Mouse (Mus musculus) heart, embryonic 10.5 days (tissue): ENCODE results near the gene Scarb1. TPM values are rescaled to one million over a fixed set of nuclear protein-coding genes. Genes with fewer than 3 reads are reported as not detected.
"Not testable (repeated sequence)": the region's sequence is repeated elsewhere in the genome, so short reads cannot be mapped to it uniquely, and the experiment has no call there.

ENCODE experiments used
- DNase-seq: peaks from one replicate; pipeline ENCODE4 v3.0.0-alpha.2; 2017; ENCODE audit warnings: low spot score
- H3K27ac ChIP-seq: fragments of 300-500 bp; sonication (generic); 2 replicates; pipeline ENCODE4 v1.5.1; 2016; ENCODE audit warnings: mild to moderate bottlenecking
- H3K27me3 ChIP-seq: fragments of 300-500 bp; sonication (generic); 2 replicates; pipeline ENCODE4 v1.6.1; 2016; ENCODE audit warnings: mild to moderate bottlenecking; ENCODE audit not compliant: poor library complexity, insufficient read depth, severe bottlenecking
- H3K36me3 ChIP-seq: fragments of 300-500 bp; sonication (generic); 2 replicates; pipeline ENCODE4 v1.6.1; 2016; ENCODE audit warnings: mild to moderate bottlenecking, moderate library complexity
- H3K4me1 ChIP-seq: fragments of 300-500 bp; sonication (generic); 2 replicates; pipeline ENCODE4 v1.6.1; 2016; ENCODE audit warnings: mild to moderate bottlenecking
- H3K4me3 ChIP-seq: fragments of 300-500 bp; sonication (generic); 2 replicates; pipeline ENCODE4 v1.5.1; 2016; ENCODE audit warnings: mild to moderate bottlenecking, moderate library complexity
- H3K9me3 ChIP-seq: fragments of 300-500 bp; sonication (generic); 2 replicates; pipeline ENCODE4 v1.6.1; 2016; ENCODE audit warnings: mild to moderate bottlenecking, moderate library complexity
- WGBS: fragments of 180-500 bp; shearing (Covaris S2); methylation state at CpG from one replicate; pipeline ENCODE4 v1.1.7; 2016; 5-methylcytosine and 5-hydroxymethylcytosine counted together
- polyA plus RNA-seq: library from polyadenylated mRNA; unstranded; fragments of >200 nt; fragmentation: Nextera tagmentation; extraction: Ambion mirVana; gene quantifications from 2 replicates; pipeline ENCODE4 v1.2.1, GENCODE M21; 2016

Scarb1 gene
- polyA plus RNA-seq, result 73.1 and 94.3 TPM in 2 replicates

DNA sequence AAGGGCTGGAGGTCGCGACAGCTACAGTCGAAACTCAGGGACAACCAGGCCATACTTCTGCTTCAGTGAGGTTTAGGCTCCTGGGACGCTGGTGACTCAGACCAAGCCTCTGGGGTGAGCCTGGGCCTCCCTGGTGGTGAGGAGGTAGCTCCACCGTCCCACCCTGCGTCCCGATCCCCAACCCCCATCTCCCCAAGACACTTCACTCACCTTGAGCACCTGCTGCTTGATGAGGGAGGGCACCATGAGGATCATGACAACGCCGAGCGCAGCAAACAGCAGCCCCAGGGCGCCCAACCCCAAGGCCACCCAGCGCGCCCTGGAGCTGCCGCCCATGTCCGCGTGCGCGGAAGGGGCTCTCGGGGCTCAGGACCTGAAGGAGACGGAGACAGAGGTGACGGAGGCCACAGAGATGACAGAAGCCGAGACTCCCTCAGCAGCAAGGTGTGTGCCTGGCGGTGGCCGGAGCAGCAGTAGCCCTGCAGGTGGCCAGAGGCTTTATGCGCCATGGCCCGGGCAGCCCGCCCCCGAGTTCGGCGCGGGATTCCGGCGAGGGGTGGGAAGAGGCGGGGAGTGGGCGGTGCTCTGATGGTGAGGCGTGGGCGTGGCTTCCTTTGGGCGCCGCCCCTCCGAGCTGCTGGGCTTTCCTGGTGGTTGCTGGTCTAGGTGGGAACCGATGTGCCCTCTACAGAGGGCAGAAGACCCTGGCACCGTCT, at the start of gene Scarb1:
TSS of gene Scarb1 (minus strand) at position 548 of the 716 bp plus-strand sequence.
- peak within 1 kb of the TSS; percentile 94 for H3K27ac ChIP-seq
- peak; percentile 95 for DNase-seq
- WGBS, result under 1% methylated on average over 42 of the region's 42 CpGs

DNA sequence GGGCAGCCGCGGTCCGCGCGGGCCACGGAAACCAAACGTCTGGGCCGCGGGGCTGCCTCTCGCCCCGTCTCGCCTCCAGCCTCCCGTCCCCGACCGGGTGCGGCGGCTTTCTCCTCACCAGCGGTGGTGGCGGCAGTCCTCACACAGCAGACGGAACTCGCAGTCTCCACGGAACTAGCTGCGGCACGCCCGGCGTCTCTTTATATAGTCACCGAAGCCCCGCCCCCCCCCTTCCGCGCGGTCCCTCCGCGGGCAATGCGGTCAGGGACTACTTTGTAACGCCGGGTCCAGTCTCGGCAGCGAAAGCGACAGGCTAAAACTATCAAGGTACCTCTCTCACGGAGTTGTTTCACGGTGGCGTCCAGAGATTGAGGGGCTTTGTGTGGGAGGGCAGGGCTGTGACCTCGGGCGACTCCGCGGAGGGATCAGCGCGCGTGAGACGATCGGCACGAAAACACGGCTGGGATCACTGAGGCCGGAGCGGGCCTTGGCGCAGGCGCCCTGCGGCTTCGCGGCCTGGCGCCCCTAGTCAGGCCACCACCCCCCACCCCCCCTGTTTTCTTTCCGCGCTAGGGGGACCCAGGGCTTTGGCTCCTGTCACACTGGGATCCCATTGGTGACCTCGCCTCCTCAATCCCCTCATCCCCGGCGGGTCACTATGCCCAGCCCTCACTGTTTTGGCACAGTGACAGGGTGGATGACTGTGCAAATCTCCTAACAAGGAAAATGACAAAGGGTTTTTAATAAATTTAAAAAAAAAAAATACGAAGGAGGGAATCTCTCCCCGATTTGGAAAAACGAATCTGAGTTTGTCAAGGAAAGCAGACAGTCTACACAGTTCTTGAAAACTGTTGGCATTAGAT, 48.9 kb upstream of the Scarb1 start, which contains the start of gene Ubc:
TSS of gene Ubc (minus strand) at position 624 of the 863 bp plus-strand sequence.
- DNase-seq, result peak; percentile 94
- H3K4me3 ChIP-seq, result peak within 1 kb of the TSS; percentile 92
- no peaks in the 10 kb centered on the region for H3K9me3 ChIP-seq
- WGBS, result 1% methylated on average over 69 of the region's 69 CpGs
- H3K4me1 ChIP-seq, result peaks cover 33% of the 10 kb centered on the region
- peak within 1 kb of the TSS; percentile 100 for H3K27ac ChIP-seq
- peaks cover 22% of the 10 kb centered on the region for H3K36me3 ChIP-seq
- no peaks in the 10 kb centered on the region for H3K27me3 ChIP-seq

More for the DNA sequence above, at the start of gene Scarb1:
- Histone ChIP-seq H3K36me3 (no peaks in the 10 kb centered on the region; the same call in 1 of the 2 replicates), H3K27me3 (no peaks in the 10 kb centered on the region), H3K4me1 (peaks cover 49% of the 10 kb centered on the region), H3K9me3 (no peaks in the 10 kb centered on the region), H3K4me3 (peak within 1 kb of the TSS; percentile 94)

DNA sequence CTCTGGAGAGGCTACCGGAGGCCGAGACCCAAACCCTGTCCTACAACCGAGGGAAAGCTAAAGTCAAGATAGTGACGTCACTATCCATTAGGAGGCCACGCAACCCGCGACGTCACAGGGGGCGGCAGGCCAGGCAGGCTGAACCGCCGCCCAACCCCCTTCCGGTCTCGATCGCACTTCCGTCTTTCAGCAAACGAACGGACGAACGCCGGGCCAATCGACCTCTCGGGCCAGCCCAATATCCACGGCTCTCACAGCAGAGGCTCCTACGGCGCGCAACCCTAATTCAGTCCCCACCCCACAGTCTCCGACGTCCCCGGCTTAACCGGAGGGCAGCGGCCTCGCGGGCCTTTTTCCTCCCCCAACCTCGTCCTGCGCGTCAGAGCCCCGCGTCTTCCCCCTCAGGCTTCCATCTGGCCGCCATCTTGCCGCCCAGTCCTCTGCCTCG, 48.3 kb upstream of the Scarb1 start, which contains the start of gene Gm10382:
TSS of gene Gm10382 (plus strand) at position 192 of the 448 bp plus-strand sequence.
- Histone ChIP-seq H3K9me3 (no peaks in the 10 kb centered on the region), H3K27me3 (no peaks in the 10 kb centered on the region), H3K36me3 (peaks cover 28% of the 10 kb centered on the region), H3K4me3 (peak within 1 kb of the TSS; percentile 92), H3K4me1 (peaks cover 26% of the 10 kb centered on the region), H3K27ac (peak within 1 kb of the TSS; percentile 100)
- WGBS, result 0% methylated on average over 41 of the region's 41 CpGs
- peak; percentile 91 for DNase-seq

DNA sequence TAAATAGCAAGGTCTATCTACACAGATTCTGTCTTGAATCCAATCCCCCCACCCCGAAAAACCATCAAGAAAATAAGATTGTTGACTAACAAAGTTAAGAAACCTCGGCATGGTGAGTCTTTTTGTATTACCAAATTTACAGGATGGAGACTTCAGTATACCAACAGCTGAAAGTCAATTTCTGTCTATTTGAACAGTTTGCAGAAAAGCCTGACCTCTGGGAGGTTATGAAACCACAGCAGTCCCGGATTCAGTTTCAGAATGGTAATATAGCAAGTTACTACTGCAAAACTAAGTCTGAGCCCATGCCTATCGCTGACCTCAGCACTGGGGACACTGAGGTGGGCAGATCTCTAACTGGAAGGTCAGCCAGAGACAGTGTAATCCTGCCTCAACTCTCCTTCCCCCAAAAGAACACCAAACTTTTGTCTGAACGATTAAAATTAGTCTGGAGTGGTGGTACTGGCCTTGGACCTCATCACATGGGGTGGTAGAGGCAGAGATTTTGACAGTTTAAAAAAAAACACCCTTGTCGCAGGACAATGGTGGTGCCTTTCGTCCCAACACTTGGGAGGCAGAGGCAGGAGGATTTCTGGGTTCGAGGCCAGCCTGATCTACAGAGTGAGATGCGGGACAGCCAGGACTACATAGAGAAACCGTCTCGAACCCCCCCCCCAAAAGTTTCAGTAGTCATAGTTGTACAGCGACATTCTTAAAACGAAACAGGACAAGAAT, 47.6 kb upstream of the Scarb1 start:
- H3K4me3 ChIP-seq, result peak overlapping the region; percentile 92
- H3K4me1 ChIP-seq, result peaks cover 20% of the 10 kb centered on the region
- 26% methylated on average over 13 of the region's 13 CpGs for WGBS
- H3K27me3 ChIP-seq, result no peaks in the 10 kb centered on the region
- DNase-seq, result no peak
- peaks cover 33% of the 10 kb centered on the region for H3K36me3 ChIP-seq
- no peaks in the 10 kb centered on the region for H3K9me3 ChIP-seq
- H3K27ac ChIP-seq, result peak overlapping the region; percentile 100

DNA sequence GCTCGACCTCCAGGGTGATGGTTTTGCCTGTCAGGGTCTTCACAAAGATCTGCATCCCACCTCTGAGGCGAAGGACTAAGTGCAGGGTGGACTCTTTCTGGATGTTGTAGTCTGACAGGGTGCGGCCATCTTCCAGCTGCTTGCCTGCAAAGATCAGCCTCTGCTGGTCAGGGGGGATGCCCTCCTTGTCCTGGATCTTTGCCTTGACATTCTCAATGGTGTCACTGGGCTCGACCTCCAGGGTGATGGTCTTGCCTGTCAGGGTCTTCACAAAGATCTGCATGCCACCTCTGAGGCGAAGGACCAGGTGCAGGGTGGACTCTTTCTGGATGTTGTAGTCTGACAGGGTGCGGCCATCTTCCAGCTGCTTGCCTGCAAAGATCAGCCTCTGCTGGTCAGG, 46.4 kb upstream of the Scarb1 start:
- Histone ChIP-seq H3K4me1 (peaks cover 11% of the 10 kb centered on the region; the same call in 1 of the 2 replicates), H3K36me3 (peaks cover 33% of the 10 kb centered on the region)
- not testable (repeated sequence) for H3K27ac ChIP-seq, H3K27me3 ChIP-seq, H3K9me3 ChIP-seq, DNase-seq, H3K4me3 ChIP-seq
- WGBS, result 87% methylated on average over 5 of the region's 6 CpGs

DNA sequence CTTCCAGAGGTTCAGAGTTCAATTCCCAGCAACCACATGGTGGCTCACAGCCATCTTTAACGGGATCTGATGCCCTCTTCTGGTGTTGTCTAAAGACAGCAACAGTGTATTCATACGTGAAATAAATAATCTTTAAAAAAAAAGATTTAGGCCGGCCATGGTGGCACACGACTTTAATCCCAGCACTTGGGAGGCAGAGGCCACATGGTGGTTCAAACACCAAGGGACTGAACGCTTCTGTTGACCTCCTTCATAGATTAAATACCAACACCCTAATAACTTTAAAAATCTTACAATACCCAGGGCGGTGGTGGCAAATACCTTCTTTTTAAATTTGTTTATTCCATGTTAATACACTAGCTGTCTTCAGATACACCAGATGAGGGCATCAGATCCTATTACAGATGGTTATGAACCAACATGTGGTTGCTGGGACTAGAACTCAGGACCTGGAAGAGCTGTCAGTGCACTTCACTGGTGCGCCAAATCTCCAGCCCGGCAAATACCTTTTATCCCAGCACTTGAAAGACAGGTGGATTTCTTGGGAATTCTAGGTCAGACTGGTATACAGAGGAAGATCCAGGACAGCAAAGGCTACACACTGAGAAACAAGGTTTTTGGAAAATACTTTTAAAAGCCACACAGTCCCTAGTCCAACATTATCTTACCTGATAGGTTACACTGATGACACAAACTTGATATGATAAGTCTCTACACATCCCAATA, 44.5 kb upstream of the Scarb1 start:
- H3K36me3 ChIP-seq, result peaks cover 33% of the 10 kb centered on the region
- no peak for DNase-seq
- no peaks in the 10 kb centered on the region for H3K4me1 ChIP-seq
- 78% methylated on average over 8 of the region's 8 CpGs for WGBS
- H3K27ac ChIP-seq, result no peak overlapping the region
- H3K4me3 ChIP-seq, result no peak overlapping the region
- H3K9me3 ChIP-seq, result no peaks in the 10 kb centered on the region
- H3K27me3 ChIP-seq, result no peaks in the 10 kb centered on the region

DNA sequence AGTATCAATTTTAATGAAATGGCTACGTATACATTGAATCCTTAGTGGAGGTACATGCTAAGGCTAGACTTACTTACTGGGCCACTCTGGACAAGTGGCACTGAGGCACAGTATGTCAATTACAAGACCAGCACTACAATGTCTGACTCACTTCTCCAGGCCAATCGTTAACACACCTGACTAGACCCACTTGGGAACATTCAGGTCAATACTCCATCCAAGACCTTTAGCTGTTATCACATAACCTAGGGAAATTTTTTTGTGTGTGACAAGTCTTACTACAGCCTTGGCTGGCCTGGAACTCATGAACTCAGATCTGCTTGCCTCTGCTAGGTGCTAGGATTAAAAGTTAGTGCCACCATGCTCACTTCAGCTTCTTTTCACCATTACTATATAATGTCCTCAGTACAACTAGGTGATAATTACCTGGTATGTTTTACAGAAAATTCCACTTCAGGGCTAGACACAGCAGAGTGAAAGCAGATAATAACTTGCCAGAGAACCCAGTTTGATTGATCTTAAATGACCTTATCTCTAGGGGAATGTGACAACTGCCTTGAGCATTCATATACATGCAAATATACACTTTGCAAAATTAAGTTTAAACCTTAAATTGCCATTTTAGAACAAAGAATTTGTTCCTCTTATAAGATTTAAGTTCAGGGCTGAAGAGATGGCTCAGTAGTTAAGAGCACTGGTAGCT, 43.8 kb upstream of the Scarb1 start:
- H3K4me3 ChIP-seq, result no peak overlapping the region
- 79% methylated on average over 2 of the region's 2 CpGs for WGBS

DNA sequence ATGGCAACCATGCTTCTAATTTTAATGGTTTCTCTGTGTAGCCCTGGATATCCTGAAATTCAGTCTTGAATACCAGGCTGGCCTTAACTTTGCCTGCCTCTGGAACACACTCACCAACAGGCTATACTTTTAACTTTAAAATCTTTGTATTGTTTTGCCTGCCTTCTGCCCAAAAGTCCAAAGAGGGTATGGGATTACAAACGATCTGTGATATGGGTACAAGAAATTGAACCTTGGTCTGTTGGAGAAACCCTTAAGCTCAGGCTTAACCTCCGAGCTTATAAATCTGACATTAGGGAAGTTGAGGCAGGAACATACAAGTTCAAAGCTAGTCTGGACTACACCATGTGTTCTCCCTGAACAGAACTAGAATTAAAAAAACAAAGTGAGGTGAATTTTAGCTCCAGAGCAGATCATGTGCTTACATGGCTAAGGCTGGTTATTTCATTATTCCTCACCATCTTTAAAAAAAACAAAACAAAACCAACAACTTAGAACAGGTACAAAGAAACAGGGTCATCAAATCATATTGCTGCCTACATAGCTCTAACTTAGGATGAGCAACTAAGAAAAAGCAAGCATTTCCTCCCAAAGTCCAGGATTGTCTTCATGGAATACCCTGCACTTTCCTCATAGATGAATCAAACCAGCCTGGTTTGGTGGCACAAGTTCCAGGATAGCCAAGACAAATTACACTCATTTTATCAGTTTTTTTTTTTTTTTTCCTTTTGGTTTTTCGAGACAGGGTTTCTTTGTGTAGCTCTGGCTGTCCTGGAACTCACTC, 42.9 kb upstream of the Scarb1 start:
- H3K4me3 ChIP-seq, result no peak overlapping the region
- no peak overlapping the region for H3K27ac ChIP-seq
- H3K36me3 ChIP-seq, result peaks cover 32% of the 10 kb centered on the region
- H3K27me3 ChIP-seq, result no peaks in the 10 kb centered on the region
- H3K9me3 ChIP-seq, result no peaks in the 10 kb centered on the region
- H3K4me1 ChIP-seq, result no peaks in the 10 kb centered on the region
- WGBS, result 78% methylated on average over 3 of the region's 3 CpGs
- no peak for DNase-seq

More for the DNA sequence above, 43.8 kb upstream of the Scarb1 start:
- Histone ChIP-seq H3K27ac (no peak overlapping the region), H3K36me3 (peaks cover 33% of the 10 kb centered on the region), H3K9me3 (no peaks in the 10 kb centered on the region), H3K27me3 (no peaks in the 10 kb centered on the region), H3K4me1 (no peaks in the 10 kb centered on the region)
- no peak for DNase-seq

DNA sequence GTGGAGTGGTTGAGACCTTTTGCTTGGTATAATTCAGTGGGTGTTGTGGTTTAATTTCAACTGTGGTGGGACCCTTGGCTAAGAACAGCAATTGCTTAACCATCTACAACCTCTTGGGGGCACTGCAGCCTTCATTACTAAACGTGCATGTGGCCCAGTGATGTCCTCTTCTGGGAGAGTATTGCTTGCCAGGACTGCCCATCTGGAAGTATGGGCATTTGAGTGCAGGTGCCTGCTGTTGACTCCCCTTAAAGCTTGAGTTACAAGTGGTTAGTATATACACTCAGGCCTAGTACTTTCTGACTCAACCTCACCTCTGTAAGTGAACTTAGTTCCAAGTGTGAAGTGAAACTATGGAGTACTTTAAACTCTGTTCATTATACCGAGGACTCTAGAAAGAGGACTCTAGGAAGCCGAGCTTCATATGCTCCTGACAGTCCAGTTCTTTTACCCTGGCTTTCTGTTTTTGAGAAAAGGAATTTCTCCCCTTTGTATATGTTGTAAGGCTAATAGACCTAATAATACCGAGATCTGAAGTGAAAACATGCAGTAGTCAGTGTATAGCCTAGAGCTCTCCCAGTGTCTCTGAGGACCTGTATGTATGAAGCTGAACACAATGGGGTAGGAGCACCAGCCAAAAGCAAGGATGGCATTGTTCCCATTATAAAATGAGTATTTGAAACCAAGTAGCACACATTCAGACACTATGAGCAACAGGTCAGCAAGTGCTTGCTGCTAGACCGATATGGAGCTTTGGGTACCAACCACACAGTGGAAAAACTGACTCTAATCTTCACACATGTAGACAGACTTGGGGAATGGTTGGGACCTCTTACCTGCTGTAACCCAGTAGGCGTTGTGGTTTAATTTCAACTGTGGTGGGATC, 42.0 kb upstream of the Scarb1 start:
- no peak overlapping the region for H3K4me3 ChIP-seq
- H3K9me3 ChIP-seq, result no peaks in the 10 kb centered on the region
- DNase-seq, result no peak
- H3K4me1 ChIP-seq, result no peaks in the 10 kb centered on the region
- no peaks in the 10 kb centered on the region for H3K27me3 ChIP-seq
- peaks cover 26% of the 10 kb centered on the region for H3K36me3 ChIP-seq
- no peak overlapping the region for H3K27ac ChIP-seq
- WGBS, result 45% methylated on average over 6 of the region's 6 CpGs

DNA sequence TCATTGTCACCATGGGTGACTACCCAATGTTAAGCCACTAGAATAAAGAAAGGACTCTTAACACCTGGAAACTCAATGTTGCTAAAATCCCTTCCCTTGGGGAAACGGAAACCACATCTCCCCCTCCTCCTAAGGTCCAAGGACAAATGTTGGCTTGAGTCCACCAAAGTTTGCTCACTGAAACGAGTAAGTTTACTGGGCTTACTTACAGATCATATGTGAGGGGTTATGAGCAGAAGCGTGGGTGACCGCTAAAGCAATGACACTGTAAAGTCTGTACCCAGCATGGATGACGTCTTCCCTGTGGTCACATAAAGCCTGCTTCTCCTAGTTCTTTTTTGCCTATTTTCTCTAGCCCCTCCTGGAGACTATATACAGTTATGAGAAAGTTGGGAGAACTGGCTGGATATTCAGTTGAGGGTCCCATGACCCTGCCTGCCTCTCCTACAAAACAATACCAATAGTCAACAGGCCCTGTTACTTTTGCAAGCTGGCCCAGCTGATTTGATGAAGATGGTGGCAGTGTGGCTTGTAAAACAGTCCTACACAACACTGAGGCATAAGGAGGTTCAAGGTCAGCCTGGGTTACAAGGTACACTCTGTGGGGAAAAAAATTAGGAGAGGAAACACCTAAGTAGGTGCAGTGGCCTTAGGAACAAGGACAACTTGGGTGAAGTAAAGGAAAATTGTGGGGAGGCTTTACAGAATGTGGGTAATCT, 41.2 kb upstream of the Scarb1 start:
- 83% methylated on average over 5 of the region's 5 CpGs for WGBS
- Histone ChIP-seq H3K4me1 (no peaks in the 10 kb centered on the region), H3K27me3 (no peaks in the 10 kb centered on the region), H3K36me3 (peaks cover 24% of the 10 kb centered on the region), H3K4me3 (no peak overlapping the region), H3K9me3 (no peaks in the 10 kb centered on the region), H3K27ac (no peak overlapping the region)
- DNase-seq, result no peak
